Mouse (Mus musculus): Measurements from ENCODE around the gene Fam76a. TPM values are rescaled to one million over a fixed set of nuclear protein-coding genes. Genes with fewer than 3 reads are reported as not detected.

The Fam76a gene
- polyA plus RNA-seq (2015; fragmentation: Nextera tagmentation; extraction: Ambion mirVana), result 44.8 and 47.1 TPM in 2 replicates

GRCm38 (mm10) chr4:132922558-132923008 is at the start of gene Fam76a:
Fam76a (minus strand) TSS chr4:132922558.
- peak; percentile 99 for DNase-seq (ENCODE audit: low spot score)
- H3K27me3 ChIP-seq (ENCODE audit: insufficient read depth, low read length), result no peaks in the 10 kb centered on the region
- no peaks in the 10 kb centered on the region for H3K36me3 ChIP-seq (ENCODE audit: insufficient read depth, low read length)
- no peaks in the 10 kb centered on the region for H3K9me3 ChIP-seq (replicated peaks; ENCODE audit: low read length)
- peak; percentile 21; the same call in 1 of the 2 replicates for TF ChIP-seq CTCF (IDR thresholded peaks at IDR 0.05; ENCODE audit: low read depth)
- H3K4me2 ChIP-seq (ENCODE audit: low read length), result peak within 1 kb of the TSS; percentile 77
- peak within 1 kb of the TSS; percentile 88 for H3K27ac ChIP-seq
- ATAC-seq (replicated peaks; ENCODE audit: low FRiP score, low read depth), result peak; percentile 98
- H3K4me3 ChIP-seq (replicated peaks; ENCODE audit: low read depth, low read length), result peak within 1 kb of the TSS; percentile 90
- peak within 1 kb of the TSS; percentile 92 for H3K9ac ChIP-seq (ENCODE audit: low read depth, low read length)
- WGBS, result under 1% methylated on average over 53 of the region's 53 CpGs
- H3K4me1 ChIP-seq (replicated peaks; ENCODE audit: insufficient read depth, low read length), result 0 out of 2 replicates have a peak, but pooled peaks cover 5% of the 10 kb centered on the region

- DNase-seq (ENCODE audit: low spot score) (no peak), ATAC-seq (replicated peaks; ENCODE audit: low FRiP score, low read depth) (no peak)
- Histone ChIP-seq H3K9me3 (replicated peaks; ENCODE audit: low read length) (no peaks in the 10 kb centered on the region), H3K4me3 (replicated peaks; ENCODE audit: low read depth, low read length) (no peak overlapping the region), H3K27ac (no peak overlapping the region), H3K27me3 (ENCODE audit: insufficient read depth, low read length) (no peaks in the 10 kb centered on the region), H3K4me1 (replicated peaks; ENCODE audit: insufficient read depth, low read length) (peaks cover 23% of the 10 kb centered on the region), H3K9ac (ENCODE audit: low read depth, low read length) (no peak overlapping the region), H3K36me3 (ENCODE audit: insufficient read depth, low read length) (no peaks in the 10 kb centered on the region), H3K4me2 (ENCODE audit: low read length) (no peak overlapping the region)
- TF ChIP-seq CTCF (IDR thresholded peaks at IDR 0.05; ENCODE audit: low read depth), result no peak
- WGBS, result 73% methylated on average over 3 of the region's 3 CpGs
These were observed 49.7 kb upstream of the Fam76a start for GRCm38 (mm10) chr4:132972101-132972500.

GRCm38 (mm10) chr4:132971601-132972000 is 49.2 kb upstream of the Fam76a start:
- WGBS, result 71% methylated on average over 6 of the region's 6 CpGs
- no peak overlapping the region for H3K4me3 ChIP-seq (replicated peaks; ENCODE audit: low read depth, low read length)
- DNase-seq (ENCODE audit: low spot score), result no peak
- no peak overlapping the region for H3K27ac ChIP-seq
- peaks cover 19% of the 10 kb centered on the region for H3K4me1 ChIP-seq (replicated peaks; ENCODE audit: insufficient read depth, low read length)
- no peak for ATAC-seq (replicated peaks; ENCODE audit: low FRiP score, low read depth)
- TF ChIP-seq CTCF (IDR thresholded peaks at IDR 0.05; ENCODE audit: low read depth), result no peak
- no peak overlapping the region for H3K4me2 ChIP-seq (ENCODE audit: low read length)
- no peaks in the 10 kb centered on the region for H3K36me3 ChIP-seq (ENCODE audit: insufficient read depth, low read length)
- H3K9me3 ChIP-seq (replicated peaks; ENCODE audit: low read length), result no peaks in the 10 kb centered on the region
- no peak overlapping the region for H3K9ac ChIP-seq (ENCODE audit: low read depth, low read length)
- no peaks in the 10 kb centered on the region for H3K27me3 ChIP-seq (ENCODE audit: insufficient read depth, low read length)

- H3K27ac ChIP-seq, result no peak overlapping the region
- H3K4me3 ChIP-seq (replicated peaks; ENCODE audit: low read depth, low read length), result no peak overlapping the region
- no peak for TF ChIP-seq CTCF (IDR thresholded peaks at IDR 0.05; ENCODE audit: low read depth)
- 42% methylated on average over 6 of the region's 6 CpGs for WGBS
- H3K27me3 ChIP-seq (ENCODE audit: insufficient read depth, low read length), result no peaks in the 10 kb centered on the region
- H3K9ac ChIP-seq (ENCODE audit: low read depth, low read length), result no peak overlapping the region
- H3K4me2 ChIP-seq (ENCODE audit: low read length), result no peak overlapping the region
- no peaks in the 10 kb centered on the region for H3K4me1 ChIP-seq (replicated peaks; ENCODE audit: insufficient read depth, low read length)
- ATAC-seq (replicated peaks; ENCODE audit: low FRiP score, low read depth), result no peak
- no peak for DNase-seq (ENCODE audit: low spot score)
- no peaks in the 10 kb centered on the region for H3K9me3 ChIP-seq (replicated peaks; ENCODE audit: low read length)
- H3K36me3 ChIP-seq (ENCODE audit: insufficient read depth, low read length), result no peaks in the 10 kb centered on the region
These were observed 46.0 kb upstream of the Fam76a start for GRCm38 (mm10) chr4:132968105-132968938.

GRCm38 (mm10) chr4:132964473-132964872 is 42.1 kb upstream of the Fam76a start:
- Histone ChIP-seq H3K9ac (ENCODE audit: low read depth, low read length) (no peak overlapping the region), H3K4me2 (ENCODE audit: low read length) (no peak overlapping the region), H3K27ac (no peak overlapping the region), H3K4me1 (replicated peaks; ENCODE audit: insufficient read depth, low read length) (no peaks in the 10 kb centered on the region), H3K36me3 (ENCODE audit: insufficient read depth, low read length) (no peaks in the 10 kb centered on the region), H3K4me3 (replicated peaks; ENCODE audit: low read depth, low read length) (no peak overlapping the region), H3K9me3 (replicated peaks; ENCODE audit: low read length) (no peaks in the 10 kb centered on the region), H3K27me3 (ENCODE audit: insufficient read depth, low read length) (no peaks in the 10 kb centered on the region)
- DNase-seq (ENCODE audit: low spot score), result no peak
- ATAC-seq (replicated peaks; ENCODE audit: low FRiP score, low read depth), result no peak
- TF ChIP-seq CTCF (IDR thresholded peaks at IDR 0.05; ENCODE audit: low read depth), result no peak
- WGBS, result 68% methylated on average over 5 of the region's 5 CpGs

GRCm38 (mm10) chr4:132964064-132964463 is 41.7 kb upstream of the Fam76a start:
- no peaks in the 10 kb centered on the region for H3K9me3 ChIP-seq (replicated peaks; ENCODE audit: low read length)
- no peak overlapping the region for H3K9ac ChIP-seq (ENCODE audit: low read depth, low read length)
- no peaks in the 10 kb centered on the region for H3K36me3 ChIP-seq (ENCODE audit: insufficient read depth, low read length)
- no peak for TF ChIP-seq CTCF (IDR thresholded peaks at IDR 0.05; ENCODE audit: low read depth)
- DNase-seq (ENCODE audit: low spot score) (no peak), ATAC-seq (replicated peaks; ENCODE audit: low FRiP score, low read depth) (no peak)
- H3K27me3 ChIP-seq (ENCODE audit: insufficient read depth, low read length), result no peaks in the 10 kb centered on the region
- H3K27ac ChIP-seq, result no peak overlapping the region
- H3K4me3 ChIP-seq (replicated peaks; ENCODE audit: low read depth, low read length), result no peak overlapping the region
- H3K4me1 ChIP-seq (replicated peaks; ENCODE audit: insufficient read depth, low read length), result peaks cover 3% of the 10 kb centered on the region; the same call in 1 of the 2 replicates
- 50% methylated on average over 3 of the region's 3 CpGs for WGBS
- no peak overlapping the region for H3K4me2 ChIP-seq (ENCODE audit: low read length)
